Mouse (Mus musculus) stomach, embryonic 15.5 days (tissue): Measurements from ENCODE around the gene Tmem254c. TPM values are rescaled to one million over a fixed set of nuclear protein-coding genes. Genes with fewer than 3 reads are reported as not detected.
A peak's percentile ranks its signal among the peaks of the same experiment; 100 is the strongest.
"Not testable (repeated sequence)": the region's sequence is repeated elsewhere in the genome, so short reads cannot be mapped to it uniquely, and the experiment has no call there.

Experiments used
- ATAC-seq: fragments of 200-750 bp; cut with Nextera tagmentation; 2 replicates; pipeline ENCODE4 v1.8.0; 2017; ENCODE audit warnings: low read depth, moderate number of reproducible peaks, moderate TSS enrichment; ENCODE audit not compliant: insufficient read depth, low FRiP score
- H3K27ac ChIP-seq: fragments of 300-500 bp; sonication (generic); 2 replicates; pipeline ENCODE4 v1.5.1; 2015; ENCODE audit warnings: mild to moderate bottlenecking, inconsistent platforms
- H3K27me3 ChIP-seq: fragments of 300-500 bp; sonication (generic); replicated peaks from 2 replicates; pipeline ENCODE4 v1.6.1; 2015; ENCODE audit warnings: inconsistent platforms
- H3K36me3 ChIP-seq: fragments of 300-500 bp; sonication (generic); 2 replicates; pipeline ENCODE4 v1.6.1; 2015; ENCODE audit warnings: inconsistent platforms
- H3K4me1 ChIP-seq: fragments of 300-500 bp; sonication (generic); 2 replicates; pipeline ENCODE4 v1.6.1; 2015; ENCODE audit warnings: inconsistent platforms
- H3K4me2 ChIP-seq: fragments of 300-500 bp; sonication (generic); 2 replicates; pipeline ENCODE4 v1.6.1; 2015; ENCODE audit warnings: mild to moderate bottlenecking, inconsistent platforms
- H3K4me3 ChIP-seq: fragments of 300-500 bp; sonication (generic); replicated peaks from 2 replicates; pipeline ENCODE4 v1.5.1; 2015; ENCODE audit warnings: inconsistent platforms
- H3K9ac ChIP-seq: fragments of 300-500 bp; sonication (generic); 2 replicates; pipeline ENCODE4 v1.6.1; 2015; ENCODE audit warnings: inconsistent platforms
- H3K9me3 ChIP-seq: fragments of 300-500 bp; sonication (generic); 2 replicates; pipeline ENCODE4 v1.6.1; 2016; ENCODE audit warnings: inconsistent platforms
- WGBS: fragments of 180-500 bp; shearing (Covaris S2); methylation state at CpG from one replicate; pipeline ENCODE4 v1.1.7; 2015; 5-methylcytosine and 5-hydroxymethylcytosine counted together
- polyA plus RNA-seq: library from polyadenylated mRNA; unstranded; fragments of >200 nt; fragmentation: Nextera tagmentation; extraction: Ambion mirVana; gene quantifications from 2 replicates; pipeline ENCODE4 v1.2.1, GENCODE M21; 2015

The Tmem254c gene
- polyA plus RNA-seq, 1 experiment from 2014 or later: 66.8 TPM

DNA sequence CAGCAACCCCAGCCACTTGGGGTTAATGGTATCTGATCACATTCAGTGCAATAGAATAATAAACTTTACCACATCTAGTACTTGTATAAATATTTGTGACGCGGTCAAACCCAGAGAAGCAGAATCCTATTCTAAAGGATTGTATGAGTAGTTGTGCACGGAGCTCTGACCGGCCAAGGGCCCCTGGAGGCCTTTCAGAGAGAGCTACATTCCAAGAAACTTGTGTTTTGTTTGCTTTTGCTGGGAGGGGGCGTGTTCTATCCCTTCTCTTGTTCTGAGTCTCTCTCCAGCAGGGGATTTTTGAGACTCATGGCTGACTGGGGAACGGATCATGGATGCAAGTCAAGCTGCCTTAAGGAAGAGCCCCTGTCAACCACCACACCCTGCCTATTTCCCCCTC lies 31.7 kb downstream of the Tmem254c start:
- not testable (repeated sequence) for H3K4me1 ChIP-seq, H3K4me2 ChIP-seq, H3K9me3 ChIP-seq, H3K36me3 ChIP-seq, H3K4me3 ChIP-seq, H3K27me3 ChIP-seq, H3K9ac ChIP-seq, H3K27ac ChIP-seq
- 0 out of 2 replicates have a peak, but pooled peaks have one; percentile 27 for ATAC-seq
- no CpG with 5 or more reads among the region's 6 CpGs for WGBS

DNA sequence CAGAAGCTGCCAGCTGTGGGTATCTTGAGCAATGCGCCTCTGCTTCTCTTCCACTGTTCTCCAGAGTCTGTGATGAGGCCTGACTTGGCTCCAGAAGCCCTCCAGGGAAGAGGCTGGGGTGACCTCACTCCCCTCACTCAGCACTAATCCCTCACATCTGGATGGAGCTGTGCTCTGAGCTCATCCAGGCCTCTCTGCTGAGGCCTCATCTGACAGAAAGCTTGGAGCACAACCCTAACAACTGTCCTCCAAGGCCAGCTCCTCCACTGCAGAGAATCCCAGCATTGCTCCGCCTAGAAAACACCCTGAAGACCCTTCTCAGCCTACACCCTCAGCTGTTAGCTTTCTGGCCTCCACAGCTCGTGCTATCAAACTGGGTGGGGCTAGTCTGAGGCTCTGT lies 32.8 kb downstream of the Tmem254c start:
- no CpG with 5 or more reads among the region's 3 CpGs for WGBS
- H3K9ac ChIP-seq: not testable (repeated sequence)

DNA sequence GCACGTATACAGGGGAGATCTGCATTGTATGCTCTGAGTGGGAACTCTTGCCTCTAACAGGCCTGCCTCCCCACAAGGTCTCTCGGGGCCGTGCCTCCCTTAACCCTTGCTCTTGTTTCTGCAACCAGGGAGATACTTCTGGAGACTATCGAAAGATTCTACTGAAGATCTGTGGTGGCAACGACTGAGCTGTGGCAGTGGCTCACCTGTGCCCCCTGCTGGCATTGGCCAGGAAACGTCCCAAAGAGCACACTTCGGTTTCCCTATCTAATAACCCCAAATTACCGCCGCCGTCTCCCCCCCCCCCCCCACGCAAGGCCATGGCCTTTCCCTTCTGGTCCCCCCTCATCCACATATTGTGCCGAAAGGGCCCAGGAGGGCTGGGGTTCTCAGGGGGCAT lies 41.5 kb downstream of the Tmem254c start:
- WGBS: no CpG with 5 or more reads among the region's 12 CpGs
- not testable (repeated sequence) for ATAC-seq

More for the DNA sequence above, 32.8 kb downstream of the Tmem254c start:
- peak; percentile 60; the same call in 1 of the 2 replicates for ATAC-seq
- not testable (repeated sequence) for H3K27ac ChIP-seq, H3K4me3 ChIP-seq, H3K4me1 ChIP-seq, H3K4me2 ChIP-seq, H3K9me3 ChIP-seq, H3K36me3 ChIP-seq, H3K27me3 ChIP-seq

DNA sequence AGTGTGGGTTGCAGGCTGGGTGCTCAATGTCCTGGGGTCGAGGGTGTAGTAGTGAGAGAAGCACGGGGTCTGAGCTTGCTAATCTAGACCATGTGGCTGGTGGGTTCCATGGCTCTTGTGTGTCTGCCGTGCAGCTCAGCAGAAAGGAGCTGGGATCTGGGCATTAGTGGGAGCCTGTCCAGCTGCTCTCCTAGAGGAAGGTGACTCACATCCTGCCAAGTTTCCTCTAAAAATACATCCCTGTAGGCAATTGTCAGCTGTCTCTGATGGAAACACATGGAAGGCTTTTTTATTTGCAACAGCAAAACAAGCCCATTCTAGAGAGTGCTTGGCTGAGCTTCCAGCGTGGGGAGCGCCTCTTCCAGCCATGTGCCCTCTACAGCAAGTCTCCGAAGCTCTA lies 44.3 kb downstream of the Tmem254c start:
- not testable (repeated sequence) for H3K4me3 ChIP-seq, ATAC-seq, H3K4me1 ChIP-seq, H3K9ac ChIP-seq, H3K4me2 ChIP-seq, H3K27me3 ChIP-seq, H3K27ac ChIP-seq, H3K36me3 ChIP-seq, H3K9me3 ChIP-seq
- no CpG with 5 or more reads among the region's 6 CpGs for WGBS

More for the DNA sequence above, 41.5 kb downstream of the Tmem254c start:
- not testable (repeated sequence) for H3K4me1 ChIP-seq, H3K27me3 ChIP-seq, H3K9me3 ChIP-seq, H3K36me3 ChIP-seq, H3K27ac ChIP-seq, H3K4me3 ChIP-seq, H3K9ac ChIP-seq, H3K4me2 ChIP-seq

DNA sequence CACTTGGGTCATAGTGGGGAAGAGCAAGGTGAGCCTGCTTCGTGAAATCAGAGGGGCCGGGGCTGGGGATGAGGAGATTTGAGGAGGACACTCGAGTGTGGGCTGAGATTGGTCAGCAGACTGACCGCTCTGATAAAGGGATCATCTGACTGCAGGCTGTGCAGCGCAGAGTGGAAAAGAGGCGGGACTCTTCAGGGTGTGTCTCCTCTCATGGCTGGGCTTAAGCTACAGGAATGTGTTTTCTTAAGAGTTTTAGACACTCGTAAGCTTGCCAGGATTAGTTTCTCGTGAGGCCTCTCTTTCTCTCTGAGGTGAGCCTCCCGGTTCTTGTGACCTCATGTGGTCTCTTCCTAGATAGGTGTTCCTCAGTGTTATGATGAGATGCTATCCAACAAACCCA lies 45.6 kb downstream of the Tmem254c start:
- not testable (repeated sequence) for H3K4me1 ChIP-seq, H3K27ac ChIP-seq, ATAC-seq, H3K9ac ChIP-seq, H3K27me3 ChIP-seq, H3K4me3 ChIP-seq, H3K4me2 ChIP-seq, H3K36me3 ChIP-seq, H3K9me3 ChIP-seq
- no CpG with 5 or more reads among the region's 9 CpGs for WGBS

DNA sequence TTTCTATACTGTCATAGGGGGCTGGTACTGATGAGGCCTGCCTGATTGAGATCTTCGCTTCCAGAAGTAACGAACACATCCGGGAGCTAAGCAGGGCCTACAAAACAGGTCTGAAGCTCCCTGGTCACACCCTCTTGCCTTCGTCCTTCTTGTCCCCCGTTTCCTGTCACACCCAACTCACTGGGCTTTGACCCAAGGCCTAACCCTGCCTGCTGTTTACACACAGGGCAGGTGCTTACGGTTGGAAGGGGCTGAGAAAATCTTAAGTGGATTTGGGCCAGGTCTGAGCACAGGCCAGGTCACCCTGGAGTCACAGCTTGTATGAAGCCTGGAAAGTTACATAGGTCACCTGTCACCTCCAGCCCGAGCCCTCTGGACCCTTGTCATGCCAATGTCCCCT lies 50.7 kb downstream of the Tmem254c start:
- ATAC-seq, H3K4me3 ChIP-seq, H3K9me3 ChIP-seq, H3K27ac ChIP-seq, H3K27me3 ChIP-seq, H3K4me2 ChIP-seq, H3K9ac ChIP-seq, H3K36me3 ChIP-seq, H3K4me1 ChIP-seq: not testable (repeated sequence)
- WGBS: no CpG with 5 or more reads among the region's 7 CpGs

Other genes with a start within 250 kb of the Tmem254c start
- 44.6 and 46.8 TPM in 2 replicates for gene Anxa11, start 225.2 kb downstream of the Tmem254c start, polyA plus RNA-seq
- gene Plac9a, start 164.3 kb downstream of the Tmem254c start, polyA plus RNA-seq: 0.48 and 2.3 TPM in 2 replicates
- gene Tmem254a, start 139.7 kb downstream of the Tmem254c start, polyA plus RNA-seq: 4.4 and 7.3 TPM in 2 replicates
- gene Cphx1, start 129.1 kb downstream of the Tmem254c start, polyA plus RNA-seq: 0.18 and 0.67 TPM in 2 replicates
- 2.0 and 2.3 TPM in 2 replicates for gene Duxbl1, start 88.8 kb downstream of the Tmem254c start, polyA plus RNA-seq
- gene Gm9780, start 24.6 kb downstream of the Tmem254c start, polyA plus RNA-seq: 37.8 and 56.2 TPM in 2 replicates
- not detected in 2 replicates for gene Cphx2, start 14.2 kb upstream of the Tmem254c start, polyA plus RNA-seq
- gene Cphx3, start 14.9 kb upstream of the Tmem254c start, polyA plus RNA-seq: not detected in 2 replicates
- 0.73 and 1.6 TPM in 2 replicates for gene Duxbl2, start 51.0 kb upstream of the Tmem254c start, polyA plus RNA-seq
- gene Plac9b, start 115.1 kb upstream of the Tmem254c start, polyA plus RNA-seq: 40.8 and 46.1 TPM in 2 replicates
- 42.2 and 54.3 TPM in 2 replicates for gene Tmem254b, start 139.7 kb upstream of the Tmem254c start, polyA plus RNA-seq
- gene Duxbl3, start 190.6 kb upstream of the Tmem254c start, polyA plus RNA-seq: 0.82 and 1.8 TPM in 2 replicates